Mouse (Mus musculus): Measurements from ENCODE around the gene Il22. TPM values are rescaled to one million over a fixed set of nuclear protein-coding genes. Genes with fewer than 3 reads are reported as not detected.
"Not testable (repeated sequence)": the region's sequence is repeated elsewhere in the genome, so short reads cannot be mapped to it uniquely, and the experiment has no call there.

Gene Il22
- polyA plus RNA-seq, 1 experiment from 2014 or later, result 0.25 TPM

GRCm38 (mm10) chr10:118240680-118241079 is 35.9 kb downstream of the Il22 start, which contains the start of gene Gm32717:
Gene Gm32717, minus strand, starts transcription at chr10:118240780.
- WGBS, result no CpG with 5 or more reads among the region's 13 CpGs
- H3K9me3 ChIP-seq; ATAC-seq (replicated peaks); H3K4me3 ChIP-seq; H3K9ac ChIP-seq; H3K27me3 ChIP-seq (replicated peaks); H3K36me3 ChIP-seq (replicated peaks); H3K4me1 ChIP-seq; H3K27ac ChIP-seq; H3K4me2 ChIP-seq: not testable (repeated sequence)

GRCm38 (mm10) chr10:118249006-118249595 is 44.4 kb downstream of the Il22 start:
- H3K27me3 ChIP-seq (replicated peaks); H3K4me1 ChIP-seq; H3K4me3 ChIP-seq; H3K9ac ChIP-seq; H3K27ac ChIP-seq; H3K36me3 ChIP-seq (replicated peaks); ATAC-seq (replicated peaks); H3K4me2 ChIP-seq; H3K9me3 ChIP-seq: not testable (repeated sequence)
- WGBS, result 73% methylated on average over 11 of the region's 11 CpGs

- peak; percentile 76 for ATAC-seq (replicated peaks)
- Histone ChIP-seq H3K4me1 (peaks cover 5% of the 10 kb centered on the region; the same call in 1 of the 2 replicates), H3K36me3 (replicated peaks) (no peaks in the 10 kb centered on the region), H3K4me3 (no peak overlapping the region), H3K4me2 (0 out of 2 replicates have a peak overlapping the region, but pooled peaks have one; percentile 17), H3K27ac (no peak overlapping the region), H3K9ac (no peak overlapping the region), H3K9me3 (no peaks in the 10 kb centered on the region), H3K27me3 (replicated peaks) (no peaks in the 10 kb centered on the region)
- WGBS, result 35% methylated on average over 10 of the region's 10 CpGs
These were observed 46.1 kb downstream of the Il22 start for GRCm38 (mm10) chr10:118250852-118251295.

- not testable (repeated sequence) for H3K4me3 ChIP-seq; H3K27ac ChIP-seq; H3K36me3 ChIP-seq (replicated peaks); H3K9ac ChIP-seq; H3K9me3 ChIP-seq; H3K4me2 ChIP-seq; H3K4me1 ChIP-seq; ATAC-seq (replicated peaks); H3K27me3 ChIP-seq (replicated peaks)
- WGBS, result no CpG with 5 or more reads among the region's 13 CpGs
These were observed 53.6 kb downstream of the Il22 start, which contains the start of gene Gm32802 for GRCm38 (mm10) chr10:118258388-118258787. Gene Gm32802, plus strand, starts transcription at chr10:118258688.

Other genes starting within 250 kb of the Il22 start
- gene Mdm1, start 63.1 kb upstream of the Il22 start, polyA plus RNA-seq (2015; fragmentation: Nextera tagmentation; extraction: Ambion mirVana), result 29.8 and 32.0 TPM in 2 replicates
- 0.14 and 0.21 TPM in 2 replicates for gene Gm32717, start 35.8 kb downstream of the Il22 start, polyA plus RNA-seq (2015; fragmentation: Nextera tagmentation; extraction: Ambion mirVana)
- gene Gm32802, start 53.7 kb downstream of the Il22 start, polyA plus RNA-seq (2015; fragmentation: Nextera tagmentation; extraction: Ambion mirVana), result 0.14 and 0.21 TPM in 2 replicates
- 0.52 TPM in 1 of 2 replicates, not detected in the other for gene Iltifb, start 90.1 kb downstream of the Il22 start, polyA plus RNA-seq (2015; fragmentation: Nextera tagmentation; extraction: Ambion mirVana)
- gene Gm9040, start 122.0 kb downstream of the Il22 start, polyA plus RNA-seq (2015; fragmentation: Nextera tagmentation; extraction: Ambion mirVana), result not detected in 2 replicates
- not detected in 2 replicates for gene Gm9044, start 127.5 kb downstream of the Il22 start, polyA plus RNA-seq (2015; fragmentation: Nextera tagmentation; extraction: Ambion mirVana)
- gene Gm9045, start 132.9 kb downstream of the Il22 start, polyA plus RNA-seq (2015; fragmentation: Nextera tagmentation; extraction: Ambion mirVana), result not detected in 2 replicates
- gene Gm9046, start 138.3 kb downstream of the Il22 start, polyA plus RNA-seq (2015; fragmentation: Nextera tagmentation; extraction: Ambion mirVana), result not detected in 2 replicates
- 0.08 TPM in 1 of 2 replicates, not detected in the other for gene Gm9048, start 143.7 kb downstream of the Il22 start, polyA plus RNA-seq (2015; fragmentation: Nextera tagmentation; extraction: Ambion mirVana)
- gene Gm9049, start 149.2 kb downstream of the Il22 start, polyA plus RNA-seq (2015; fragmentation: Nextera tagmentation; extraction: Ambion mirVana), result not detected in 2 replicates
- not detected in 2 replicates for gene Ifng, start 236.1 kb downstream of the Il22 start, polyA plus RNA-seq (2015; fragmentation: Nextera tagmentation; extraction: Ambion mirVana)

All from midbrain, embryonic 15.5 days (tissue).